Mouse (Mus musculus) megakaryocyte, embryonic 14.5 days (primary cell): ENCODE results near the gene Akna.

ENCODE experiments used
- FLI1 ChIP-seq: IDR thresholded peaks from 2 replicates; pipeline ENCODE4 v1.6.1; 2012; ENCODE audit warnings: low read length, inconsistent platforms, mixed read lengths
- GATA1 ChIP-seq: IDR thresholded peaks from 3 replicates; pipeline ENCODE4 v1.6.1; 2012; ENCODE audit warnings: mixed read lengths, low read length, inconsistent platforms, borderline replicate concordance

- TF ChIP-seq GATA1 = no peak
- TF ChIP-seq FLI1 = no peak
Observed at GRCm38 (mm10) chr4:63342491-63342890, 60.7 kb downstream of the Akna start.
